In genomic region chr8:103894589-103894988, GRCm38 (mm10) we compare ENCODE assay signal across 14 mouse cellular contexts.
"Had no signal": no experiment of that assay in that cellular context is flagged by ENCODE, and none has a peak within 500 bp of the region (broad histone marks: within the 10 kb centered on the region; RNA-seq: fewer than 3 reads in every experiment).

No protein-coding gene starts in this region.

- H3K4me1 ChIP-seq: liver, embryonic 13.5 days had no signal

- H3K4me2 ChIP-seq: kidney, embryonic 15.5 days; liver, embryonic 13.5 days; midbrain, embryonic 11.5 days had no signal

- H3K27ac ChIP-seq: kidney, embryonic 15.5 days; left cerebral cortex, adult 2 months; liver, embryonic 13.5 days had no signal

- H3K9me3 ChIP-seq: kidney, embryonic 15.5 days; liver, embryonic 13.5 days had no signal

- DNase-seq: kidney, adult 11 months; kidney, postnatal 10 days; kidney, postnatal 36 days; liver, embryonic 13.5 days; lung, adult 2 months; lung, postnatal 14 days; lung, postnatal 4 days; midbrain, embryonic 14.5 days; right cerebral cortex, postnatal 25 days; thymus, adult 18-20 months; thymus, postnatal 36 days had no signal

- H3K27me3 ChIP-seq: kidney, embryonic 15.5 days; liver, embryonic 13.5 days had no signal

- H3K4me3 ChIP-seq: kidney, embryonic 15.5 days; left cerebral cortex, adult 2 months; liver, embryonic 13.5 days had no signal

- H3K36me3 ChIP-seq: kidney, embryonic 15.5 days; liver, embryonic 13.5 days had no signal

- H3K9ac ChIP-seq: kidney, embryonic 15.5 days; liver, embryonic 13.5 days had no signal
